Comparison of ENCODE assay signal across 17 mouse cellular contexts in the genomic region with DNA sequence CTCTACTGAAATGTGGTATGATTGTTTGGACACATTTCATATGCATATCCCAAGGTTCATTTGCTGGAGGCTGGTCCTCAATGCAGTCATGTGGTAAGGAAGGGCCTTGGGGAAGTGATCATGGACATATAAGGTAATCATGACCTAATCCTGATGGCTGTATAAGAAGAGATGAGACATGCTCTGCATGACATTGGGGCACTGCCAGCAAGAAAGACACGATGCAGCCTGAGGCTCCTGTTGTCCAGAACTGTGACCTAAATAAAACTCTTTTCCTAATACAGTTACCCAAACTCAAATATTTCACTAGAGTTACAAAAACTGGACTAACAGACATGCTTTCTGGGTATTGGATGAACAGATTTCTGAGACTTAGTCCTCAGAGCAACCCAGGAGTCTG.
DNase-seq lines count a peak whose midpoint lies in the region; ATAC-seq lines count a peak whose summit lies in the region.
"Had no signal": no experiment of that assay in that cellular context is flagged by ENCODE, and none has a peak within 500 bp of the region (broad histone marks: within the 10 kb centered on the region; RNA-seq: fewer than 3 reads in every experiment).

No protein-coding gene starts in this region.

- no peak overlapping the region for H3K9ac ChIP-seq in forebrain, embryonic 12.5 days
- H3K9ac ChIP-seq: embryonic facial prominence, embryonic 13.5 days; forebrain, embryonic 13.5 days; heart, embryonic 13.5 days; hindbrain, embryonic 15.5 days had no signal

- H3K27ac ChIP-seq in forebrain, embryonic 12.5 days, result no peak overlapping the region
- H3K27ac ChIP-seq: embryonic facial prominence, embryonic 13.5 days; forebrain, embryonic 13.5 days; heart, embryonic 13.5 days; hindbrain, embryonic 15.5 days had no signal

- no peaks in the 10 kb centered on the region for H3K27me3 ChIP-seq in forebrain, embryonic 12.5 days
- H3K27me3 ChIP-seq: embryonic facial prominence, embryonic 13.5 days; forebrain, embryonic 13.5 days; heart, embryonic 13.5 days; hindbrain, embryonic 15.5 days had no signal

- no peaks in the 10 kb centered on the region for H3K4me1 ChIP-seq in forebrain, embryonic 12.5 days
- H3K4me1 ChIP-seq: embryonic facial prominence, embryonic 13.5 days; forebrain, embryonic 13.5 days; hindbrain, embryonic 15.5 days had no signal

- no peaks in the 10 kb centered on the region for H3K36me3 ChIP-seq in forebrain, embryonic 12.5 days (replicated peaks)
- H3K36me3 ChIP-seq: embryonic facial prominence, embryonic 13.5 days; heart, embryonic 13.5 days; hindbrain, embryonic 15.5 days had no signal

- 88% methylated on average over 1 of the region's 1 CpGs for WGBS in forebrain, embryonic 12.5 days

- H3K9me3 ChIP-seq in forebrain, embryonic 12.5 days, result no peaks in the 10 kb centered on the region
- H3K9me3 ChIP-seq: embryonic facial prominence, embryonic 13.5 days; forebrain, embryonic 13.5 days; heart, embryonic 13.5 days; hindbrain, embryonic 15.5 days had no signal

- peak; percentile 17 for DNase-seq in left cerebral cortex, postnatal 4 days
- no peak for DNase-seq in left cerebral cortex, adult 8-10 months (ENCODE audit: low spot score in 2 of 2)
- DNase-seq in cerebellum, adult 8-10 months, result peak; percentile 9
- peak; percentile 44 to 56 for DNase-seq in cerebellum, postnatal 14 days
- no peak for DNase-seq in frontal cortex, postnatal 10 days (ENCODE audit: low spot score in 2 of 2)
- DNase-seq in testis, postnatal 14 days (ENCODE audit: low spot score), result no peak
- DNase-seq: adrenal gland, adult 8-10 months; gastrocnemius, postnatal 36 days; heart, adult 11 months; heart, postnatal 36 days; kidney, adult 2 months had no signal

- H3K4me3 ChIP-seq in forebrain, embryonic 12.5 days (replicated peaks), result no peak overlapping the region
- H3K4me3 ChIP-seq: embryonic facial prominence, embryonic 13.5 days; forebrain, embryonic 13.5 days; heart, embryonic 13.5 days; hindbrain, embryonic 15.5 days had no signal

- no peak for ATAC-seq in forebrain, embryonic 12.5 days (ENCODE audit: low FRiP score)
- ATAC-seq: forebrain, embryonic 13.5 days; intestine, embryonic 16.5 days had no signal

- intact Hi-C loops in left cerebral cortex, postnatal 4 days (cut with DNase I), result no loop called here

- no peak overlapping the region for H3K4me2 ChIP-seq in forebrain, embryonic 12.5 days
- H3K4me2 ChIP-seq: embryonic facial prominence, embryonic 13.5 days; forebrain, embryonic 13.5 days; heart, embryonic 13.5 days; hindbrain, embryonic 15.5 days had no signal

Comparison
In these comparisons a context has a peak if more than half of its experiments do, and no peak if none do; other contexts are left out.
1. DNase-seq: peak in left cerebral cortex, postnatal 4 days (single experiment), cerebellum, adult 8-10 months (single experiment) and cerebellum, postnatal 14 days (2 of 2); none in left cerebral cortex, adult 8-10 months (0 of 2), frontal cortex, postnatal 10 days (0 of 2) and testis, postnatal 14 days (single experiment).